Mouse (Mus musculus): ENCODE results near the gene Trim14. TPM values are rescaled to one million over a fixed set of nuclear protein-coding genes. Genes with fewer than 3 reads are reported as not detected.

Trim14 gene
- polyA plus RNA-seq, 1 experiment = 58.2 TPM

DNA sequence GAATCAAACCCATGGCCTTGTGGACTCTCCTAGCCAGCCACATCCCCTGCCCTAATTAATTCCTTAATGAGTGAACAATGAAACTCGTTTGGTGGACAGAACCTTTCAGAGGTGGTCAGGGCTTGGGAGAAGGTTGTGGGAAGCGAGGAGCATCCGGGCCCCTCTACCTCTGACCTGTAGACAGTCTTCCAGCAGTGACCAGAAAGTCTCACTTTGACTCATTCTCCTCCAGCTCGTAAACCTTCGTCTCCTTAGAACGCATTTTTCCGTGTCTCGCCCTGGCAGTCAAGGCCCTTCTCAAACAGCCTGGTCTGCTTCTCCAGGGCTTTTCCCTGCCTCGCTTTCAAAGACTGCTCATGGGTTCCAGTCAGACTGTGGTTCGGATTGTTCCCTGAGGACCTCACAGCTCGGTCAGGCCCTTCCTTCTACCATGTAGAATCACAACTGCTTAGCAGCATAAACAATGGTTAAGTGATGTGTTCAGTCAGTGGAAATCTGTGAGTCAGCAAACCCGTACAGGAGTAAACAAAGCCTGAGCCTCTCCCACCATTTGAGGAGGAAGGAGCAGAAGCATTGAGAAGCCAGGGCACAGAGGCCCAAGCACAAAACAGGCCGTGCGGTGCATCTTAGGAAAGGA lies 24.2 kb upstream of the Trim14 start:
- H3K27ac ChIP-seq (ENCODE audit: insufficient read depth, low read depth, low read length) = peak overlapping the region; percentile 85

DNA sequence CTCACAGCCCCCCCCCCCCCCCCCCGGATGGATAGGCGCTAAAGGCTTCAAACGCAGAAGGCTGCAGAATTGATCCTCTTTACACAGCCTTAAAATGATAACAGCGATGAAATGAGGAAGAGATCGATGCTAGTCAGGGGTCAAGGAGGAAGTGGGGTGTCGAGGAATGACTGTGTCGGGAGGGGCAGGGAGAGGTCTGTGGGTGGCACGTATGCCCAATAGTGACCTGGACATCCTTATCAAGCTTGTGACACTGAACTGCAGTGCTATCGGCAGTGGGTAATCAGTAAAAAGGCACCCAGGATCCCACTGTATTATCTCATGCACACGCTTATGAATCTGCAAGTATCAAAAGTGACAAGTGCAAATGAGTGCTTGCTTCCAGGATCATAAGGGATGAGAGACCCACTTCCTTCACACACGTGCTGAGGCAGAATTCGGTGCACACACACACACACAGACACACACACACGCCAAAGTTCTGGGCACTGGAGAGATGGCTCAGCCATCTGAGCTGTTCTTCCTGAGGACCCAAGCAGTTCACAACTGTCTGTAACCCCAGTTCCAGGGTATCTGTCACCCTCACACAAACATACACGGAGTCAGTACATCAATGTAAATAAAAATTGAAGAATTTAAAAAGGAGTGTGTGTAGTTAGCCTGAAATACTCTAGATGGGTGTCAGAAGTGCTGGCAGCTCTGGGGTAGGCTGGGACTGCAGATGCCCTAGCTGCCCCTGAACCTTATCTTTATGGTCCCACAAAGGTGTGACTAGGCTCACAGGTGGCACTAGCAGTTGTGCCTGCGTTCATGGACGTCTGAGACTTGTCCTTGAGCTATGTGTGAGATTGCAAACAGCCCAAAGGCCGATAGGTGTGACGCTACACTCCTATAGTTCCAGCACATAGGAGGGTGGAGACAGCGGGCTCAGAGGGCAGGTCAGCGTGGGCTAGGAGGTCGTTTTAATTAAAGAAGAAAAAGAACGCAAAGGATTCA lies 23.0 kb upstream of the Trim14 start:
- Histone ChIP-seq H3K27ac (ENCODE audit: insufficient read depth, low read depth, low read length) (peak overlapping the region; percentile 95), H3K27me3 (ENCODE audit: control insufficient read depth, insufficient read depth, low read length) (no peaks in the 10 kb centered on the region), H3K36me3 (ENCODE audit: control insufficient read depth, insufficient read depth, low read length) (peaks cover 27% of the 10 kb centered on the region), H3K4me3 (ENCODE audit: low read depth, low read length) (no peak overlapping the region), H3K4me1 (ENCODE audit: control insufficient read depth, insufficient read depth, insufficient read length, low read length) (peaks cover 49% of the 10 kb centered on the region)
- WGBS = 24% methylated on average over 22 of the region's 22 CpGs
- TF ChIP-seq CTCF (IDR thresholded peaks at IDR 0.05; ENCODE audit: extremely low read depth, insufficient read length, insufficient replicate concordance, low read depth, low read length) (no peak), POLR2A (IDR thresholded peaks at IDR 0.05; ENCODE audit: low read depth, low read length) (no peak)

More for the DNA sequence above, 24.2 kb upstream of the Trim14 start:
- H3K36me3 ChIP-seq (ENCODE audit: control insufficient read depth, insufficient read depth, low read length) = peaks cover 27% of the 10 kb centered on the region
- H3K4me3 ChIP-seq (ENCODE audit: low read depth, low read length) = no peak overlapping the region
- TF ChIP-seq POLR2A (IDR thresholded peaks at IDR 0.05; ENCODE audit: low read depth, low read length) (no peak), CTCF (IDR thresholded peaks at IDR 0.05; ENCODE audit: extremely low read depth, insufficient read length, insufficient replicate concordance, low read depth, low read length) (no peak)
- H3K27me3 ChIP-seq (ENCODE audit: control insufficient read depth, insufficient read depth, low read length) = no peaks in the 10 kb centered on the region
- WGBS = 55% methylated on average over 14 of the region's 14 CpGs
- H3K4me1 ChIP-seq (ENCODE audit: control insufficient read depth, insufficient read depth, insufficient read length, low read length) = peaks cover 49% of the 10 kb centered on the region

DNA sequence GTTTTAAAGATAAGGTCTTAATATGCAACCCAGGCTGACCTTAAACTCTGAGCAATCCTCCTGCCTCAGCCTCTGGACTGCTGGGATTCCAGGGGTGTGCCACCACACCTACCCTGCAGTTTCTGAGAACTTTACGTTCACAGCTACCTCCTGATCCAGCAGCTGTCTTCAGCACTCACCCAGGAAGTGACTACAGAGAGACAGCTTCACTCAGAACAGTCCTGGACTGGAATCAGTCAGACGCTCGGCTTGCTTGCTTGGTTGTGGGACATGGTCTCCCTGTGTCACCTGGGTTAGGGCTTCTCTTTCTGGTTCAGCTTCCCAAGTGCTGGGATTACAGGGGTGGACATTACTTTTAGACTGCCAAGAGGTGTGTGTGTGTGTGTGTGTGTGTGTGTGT lies 21.0 kb upstream of the Trim14 start:
- TF ChIP-seq POLR2A (IDR thresholded peaks at IDR 0.05; ENCODE audit: low read depth, low read length) (no peak), CTCF (IDR thresholded peaks at IDR 0.05; ENCODE audit: extremely low read depth, insufficient read length, insufficient replicate concordance, low read depth, low read length) (no peak)
- H3K36me3 ChIP-seq (ENCODE audit: control insufficient read depth, insufficient read depth, low read length) = peaks cover 26% of the 10 kb centered on the region
- H3K27me3 ChIP-seq (ENCODE audit: control insufficient read depth, insufficient read depth, low read length) = no peaks in the 10 kb centered on the region
- peaks cover 49% of the 10 kb centered on the region for H3K4me1 ChIP-seq (ENCODE audit: control insufficient read depth, insufficient read depth, insufficient read length, low read length)
- H3K27ac ChIP-seq (ENCODE audit: insufficient read depth, low read depth, low read length) = peak overlapping the region; percentile 89
- H3K4me3 ChIP-seq (ENCODE audit: low read depth, low read length) = no peak overlapping the region
- 55% methylated on average over 3 of the region's 3 CpGs for WGBS

DNA sequence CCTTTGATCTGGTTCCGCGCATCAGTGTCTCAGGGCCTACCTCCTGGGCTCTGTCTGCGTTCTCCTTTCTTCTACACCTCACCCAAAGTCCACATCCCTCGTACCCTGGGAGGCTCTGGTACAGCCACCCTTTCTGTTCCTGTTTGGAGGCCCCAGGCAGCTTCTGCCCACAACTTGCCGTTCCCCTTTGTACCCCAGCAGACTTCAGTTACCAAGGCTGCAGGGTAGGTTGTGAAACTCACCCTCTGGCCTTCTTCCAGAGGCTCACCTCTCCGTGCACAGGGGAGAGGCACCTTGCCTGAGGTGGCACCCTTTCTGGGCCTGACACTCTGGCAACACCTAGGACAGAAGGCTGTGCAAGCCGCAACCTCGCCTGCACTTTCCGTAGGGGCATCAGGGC lies 19.8 kb upstream of the Trim14 start:
- Histone ChIP-seq H3K4me1 (ENCODE audit: control insufficient read depth, insufficient read depth, insufficient read length, low read length) (peaks cover 49% of the 10 kb centered on the region), H3K4me3 (ENCODE audit: low read depth, low read length) (no peak overlapping the region), H3K27me3 (ENCODE audit: control insufficient read depth, insufficient read depth, low read length) (no peaks in the 10 kb centered on the region), H3K27ac (ENCODE audit: insufficient read depth, low read depth, low read length) (peak overlapping the region; percentile 89), H3K36me3 (ENCODE audit: control insufficient read depth, insufficient read depth, low read length) (peaks cover 33% of the 10 kb centered on the region)
- WGBS = 28% methylated on average over 9 of the region's 9 CpGs
- TF ChIP-seq CTCF (IDR thresholded peaks at IDR 0.05; ENCODE audit: extremely low read depth, insufficient read length, insufficient replicate concordance, low read depth, low read length) (no peak), POLR2A (IDR thresholded peaks at IDR 0.05; ENCODE audit: low read depth, low read length) (no peak)

DNA sequence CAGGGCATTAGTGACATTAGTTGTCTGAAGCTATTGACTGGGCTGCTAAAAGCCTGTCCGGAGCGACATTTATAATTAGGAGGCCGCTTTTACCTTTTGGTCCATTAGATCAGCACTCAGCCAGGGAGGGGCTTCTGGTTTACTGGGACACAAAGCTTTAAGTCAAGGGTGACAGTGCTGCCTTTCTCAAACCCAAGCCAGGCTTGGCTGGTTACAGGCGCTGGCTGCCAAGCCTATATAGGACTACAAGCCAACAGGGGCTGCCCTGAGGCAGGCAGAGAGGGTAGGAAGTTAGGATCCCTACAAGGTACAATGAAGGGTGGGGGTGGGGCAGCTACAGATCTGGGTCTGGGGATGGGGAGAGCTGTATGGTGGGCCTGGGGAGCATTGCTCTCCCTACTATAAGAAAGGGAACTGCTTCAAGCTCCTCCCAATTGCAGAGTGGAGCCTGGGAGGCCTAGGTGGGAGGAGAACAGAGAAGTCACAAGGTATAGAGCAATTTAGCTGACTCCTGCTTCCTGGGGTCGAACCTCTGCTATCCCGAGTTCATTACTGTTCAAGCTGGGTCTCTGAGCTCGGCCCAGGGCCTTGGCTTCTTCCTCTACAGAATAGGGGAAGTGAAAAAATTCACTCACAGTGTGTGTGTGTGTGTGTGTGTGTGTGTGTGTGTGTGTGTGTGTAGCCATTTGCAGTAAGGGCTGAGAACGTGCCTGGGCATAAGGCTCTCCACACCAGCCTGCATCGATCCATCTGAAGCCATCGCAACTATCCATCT lies 18.5 kb upstream of the Trim14 start:
- TF ChIP-seq POLR2A (IDR thresholded peaks at IDR 0.05; ENCODE audit: low read depth, low read length) = no peak
- no peak for TF ChIP-seq CTCF (IDR thresholded peaks at IDR 0.05; ENCODE audit: extremely low read depth, insufficient read length, insufficient replicate concordance, low read depth, low read length)

DNA sequence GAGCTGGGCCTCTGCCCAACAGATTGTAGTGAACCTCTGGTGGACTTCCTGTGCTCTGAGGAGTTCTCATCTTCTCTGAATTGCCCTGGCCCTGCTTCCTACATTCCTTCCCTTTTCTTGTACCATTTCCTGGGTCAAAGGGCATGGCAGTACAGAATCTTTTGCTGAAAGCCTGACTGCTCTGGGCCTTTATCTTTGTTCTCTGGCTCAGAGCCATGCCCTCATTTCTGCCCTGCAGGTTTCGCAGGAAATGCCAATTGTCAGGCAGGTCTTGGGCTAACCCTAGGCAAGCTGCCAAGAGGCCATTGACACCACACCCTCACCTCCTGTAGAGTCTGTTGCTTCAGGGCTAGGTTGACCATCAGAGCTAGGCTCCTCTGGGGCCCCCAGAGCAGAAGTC lies 17.9 kb upstream of the Trim14 start:
- H3K4me3 ChIP-seq (ENCODE audit: low read depth, low read length) = no peak overlapping the region
- TF ChIP-seq POLR2A (IDR thresholded peaks at IDR 0.05; ENCODE audit: low read depth, low read length) (no peak), CTCF (IDR thresholded peaks at IDR 0.05; ENCODE audit: extremely low read depth, insufficient read length, insufficient replicate concordance, low read depth, low read length) (no peak)
- WGBS = 9% methylated on average over 1 of the region's 1 CpGs
- H3K27me3 ChIP-seq (ENCODE audit: control insufficient read depth, insufficient read depth, low read length) = no peaks in the 10 kb centered on the region
- peak overlapping the region; percentile 90 for H3K27ac ChIP-seq (ENCODE audit: insufficient read depth, low read depth, low read length)
- H3K4me1 ChIP-seq (ENCODE audit: control insufficient read depth, insufficient read depth, insufficient read length, low read length) = peaks cover 39% of the 10 kb centered on the region
- peaks cover 42% of the 10 kb centered on the region for H3K36me3 ChIP-seq (ENCODE audit: control insufficient read depth, insufficient read depth, low read length)

More for the DNA sequence above, 18.5 kb upstream of the Trim14 start:
- Histone ChIP-seq H3K27me3 (ENCODE audit: control insufficient read depth, insufficient read depth, low read length) (no peaks in the 10 kb centered on the region), H3K27ac (ENCODE audit: insufficient read depth, low read depth, low read length) (peak overlapping the region; percentile 90), H3K4me1 (ENCODE audit: control insufficient read depth, insufficient read depth, insufficient read length, low read length) (peaks cover 38% of the 10 kb centered on the region), H3K4me3 (ENCODE audit: low read depth, low read length) (no peak overlapping the region), H3K36me3 (ENCODE audit: control insufficient read depth, insufficient read depth, low read length) (peaks cover 36% of the 10 kb centered on the region)
- 35% methylated on average over 10 of the region's 10 CpGs for WGBS
